Mouse (Mus musculus): Measurements from ENCODE around the gene Cep89. TPM values are rescaled to one million over a fixed set of nuclear protein-coding genes. Genes with fewer than 3 reads are reported as not detected.

Gene Cep89
- polyA plus RNA-seq, 1 experiment from 2014 or later: 41.8 TPM

DNA sequence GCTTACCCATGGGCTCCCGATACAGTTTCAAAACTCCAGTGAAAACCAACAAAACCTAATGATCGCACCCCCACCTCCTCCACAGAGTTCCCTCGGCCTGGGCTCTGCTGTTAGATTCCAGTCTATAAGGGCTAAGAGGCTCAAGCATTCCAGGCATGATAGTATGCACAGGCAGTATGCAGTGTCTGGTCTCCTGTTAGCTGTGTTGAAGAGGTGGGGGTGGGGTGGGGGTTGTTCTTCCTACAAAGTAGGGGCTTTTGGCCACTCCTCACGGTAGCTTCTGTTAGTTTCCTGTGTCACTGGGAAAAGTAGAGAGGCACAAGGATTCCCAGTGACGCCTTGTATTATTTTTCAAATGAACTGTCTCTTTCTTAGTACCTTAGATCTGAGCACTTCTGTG lies 34.6 kb upstream of the Cep89 start:
- no peak overlapping the region for H3K4me3 ChIP-seq (replicated peaks; ENCODE audit: low read length)
- no peaks in the 10 kb centered on the region for H3K4me1 ChIP-seq (ENCODE audit: control insufficient read depth, insufficient read depth, low read length)
- no peaks in the 10 kb centered on the region for H3K9me3 ChIP-seq (replicated peaks; ENCODE audit: control insufficient read depth, low read length)
- no peak for ATAC-seq (ENCODE audit: insufficient read depth, low FRiP score)
- H3K27ac ChIP-seq (ENCODE audit: low read length): no peak overlapping the region
- no peak overlapping the region for H3K9ac ChIP-seq (ENCODE audit: low read length)
- no peaks in the 10 kb centered on the region for H3K27me3 ChIP-seq (ENCODE audit: control insufficient read depth, insufficient read depth, low read length)
- no peak overlapping the region for H3K4me2 ChIP-seq (ENCODE audit: low read depth, low read length)
- 52% methylated on average over 5 of the region's 5 CpGs for WGBS
- H3K36me3 ChIP-seq (ENCODE audit: control insufficient read depth, insufficient read depth, low read length): no peaks in the 10 kb centered on the region

DNA sequence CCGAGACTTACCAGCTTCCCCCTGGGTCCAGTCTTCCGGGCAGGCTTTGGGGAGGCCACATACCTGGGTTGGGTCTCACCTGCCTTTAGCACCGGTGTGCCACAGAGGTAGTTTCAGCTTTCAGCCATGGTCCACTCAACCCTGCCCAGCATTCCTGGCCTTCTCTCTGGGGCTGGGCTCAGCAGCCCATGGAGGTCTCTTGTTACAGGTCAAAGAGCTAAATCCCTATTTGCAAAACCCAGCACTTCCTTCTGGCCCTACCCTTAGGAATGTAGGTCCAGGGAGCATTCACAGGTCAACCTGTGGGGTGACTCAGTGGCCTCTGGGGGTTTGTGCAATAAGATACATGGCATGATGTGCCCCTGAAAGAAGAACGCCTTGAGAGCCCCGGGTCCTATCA lies 34.0 kb upstream of the Cep89 start:
- Histone ChIP-seq H3K36me3 (ENCODE audit: control insufficient read depth, insufficient read depth, low read length) (no peaks in the 10 kb centered on the region), H3K4me1 (ENCODE audit: control insufficient read depth, insufficient read depth, low read length) (no peaks in the 10 kb centered on the region), H3K9ac (ENCODE audit: low read length) (no peak overlapping the region), H3K9me3 (replicated peaks; ENCODE audit: control insufficient read depth, low read length) (no peaks in the 10 kb centered on the region), H3K27me3 (ENCODE audit: control insufficient read depth, insufficient read depth, low read length) (no peaks in the 10 kb centered on the region), H3K4me3 (replicated peaks; ENCODE audit: low read length) (no peak overlapping the region), H3K4me2 (ENCODE audit: low read depth, low read length) (no peak overlapping the region), H3K27ac (ENCODE audit: low read length) (no peak overlapping the region)
- 47% methylated on average over 5 of the region's 5 CpGs for WGBS
- peak; percentile 48; the same call in 1 of the 2 replicates for ATAC-seq (ENCODE audit: insufficient read depth, low FRiP score)

DNA sequence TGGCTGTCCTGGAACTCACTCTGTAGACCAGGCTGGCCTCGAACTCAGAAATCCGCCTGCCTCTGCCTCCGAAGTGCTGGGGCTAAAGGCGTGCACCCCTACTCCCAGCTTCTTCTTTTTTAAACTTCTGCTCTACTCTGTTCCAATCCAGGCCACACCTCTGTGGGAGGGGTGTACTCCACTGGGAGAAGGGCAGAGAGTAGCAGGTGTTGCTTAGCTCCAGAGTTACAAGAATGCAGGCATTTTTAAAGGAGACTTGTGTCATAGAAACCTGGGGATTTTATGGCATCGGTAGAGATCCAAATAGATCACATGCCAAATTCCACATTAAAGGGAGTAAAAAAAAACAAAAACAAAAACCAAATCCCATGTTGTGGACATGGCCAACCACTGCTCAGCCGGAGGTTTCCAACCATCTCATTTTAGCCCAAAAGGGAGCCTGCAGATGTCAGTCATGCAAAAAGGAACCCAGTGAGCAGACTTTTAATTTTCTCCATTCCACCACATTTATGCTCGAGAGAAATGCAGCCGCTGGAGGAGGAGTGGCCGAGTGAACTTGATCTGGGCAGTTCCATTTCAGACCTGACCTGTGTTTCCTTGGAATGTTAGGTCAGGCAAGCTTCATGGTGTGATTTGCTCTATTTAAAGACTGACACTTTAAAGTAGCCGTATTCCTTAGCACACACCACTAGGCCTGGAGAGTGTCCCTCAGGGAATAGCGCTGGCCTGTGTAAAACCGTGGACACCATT lies 31.5 kb upstream of the Cep89 start:
- no peaks in the 10 kb centered on the region for H3K4me1 ChIP-seq (ENCODE audit: control insufficient read depth, insufficient read depth, low read length)
- no peak overlapping the region for H3K4me2 ChIP-seq (ENCODE audit: low read depth, low read length)
- no peaks in the 10 kb centered on the region for H3K36me3 ChIP-seq (ENCODE audit: control insufficient read depth, insufficient read depth, low read length)
- no peaks in the 10 kb centered on the region for H3K27me3 ChIP-seq (ENCODE audit: control insufficient read depth, insufficient read depth, low read length)
- no peak overlapping the region for H3K4me3 ChIP-seq (replicated peaks; ENCODE audit: low read length)
- peaks cover 5% of the 10 kb centered on the region for H3K9me3 ChIP-seq (replicated peaks; ENCODE audit: control insufficient read depth, low read length)
- WGBS: 67% methylated on average over 12 of the region's 12 CpGs
- H3K9ac ChIP-seq (ENCODE audit: low read length): no peak overlapping the region
- no peak for ATAC-seq (ENCODE audit: insufficient read depth, low FRiP score)
- no peak overlapping the region for H3K27ac ChIP-seq (ENCODE audit: low read length)

DNA sequence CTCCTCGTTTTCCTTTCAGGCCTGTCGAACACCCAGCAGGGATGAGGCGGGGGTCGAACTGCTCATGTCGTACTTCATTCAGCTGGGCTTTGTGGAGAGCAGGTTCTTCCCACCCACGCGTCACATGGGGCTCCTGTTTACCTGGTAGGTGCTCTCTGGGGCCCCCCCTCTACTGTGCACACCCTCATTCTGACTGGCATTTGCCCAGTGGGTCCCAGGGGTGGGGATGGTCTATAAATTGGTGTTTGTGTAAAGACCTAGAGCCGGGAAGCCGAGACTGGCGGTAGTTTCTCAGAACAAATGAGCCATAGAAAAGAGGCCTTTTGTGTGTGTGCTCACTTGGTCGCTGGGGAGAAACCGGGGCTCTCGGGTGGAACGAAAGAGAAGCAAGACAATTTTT lies 25.7 kb upstream of the Cep89 start:
- Histone ChIP-seq H3K4me1 (ENCODE audit: control insufficient read depth, insufficient read depth, low read length) (peaks cover 10% of the 10 kb centered on the region; the same call in 1 of the 2 replicates), H3K27ac (ENCODE audit: low read length) (0 out of 2 replicates have a peak overlapping the region, but pooled peaks have one; percentile 9), H3K9me3 (replicated peaks; ENCODE audit: control insufficient read depth, low read length) (peaks cover 5% of the 10 kb centered on the region), H3K36me3 (ENCODE audit: control insufficient read depth, insufficient read depth, low read length) (no peaks in the 10 kb centered on the region; the same call in 1 of the 2 replicates), H3K9ac (ENCODE audit: low read length) (no peak overlapping the region), H3K27me3 (ENCODE audit: control insufficient read depth, insufficient read depth, low read length) (no peaks in the 10 kb centered on the region), H3K4me2 (ENCODE audit: low read depth, low read length) (no peak overlapping the region), H3K4me3 (replicated peaks; ENCODE audit: low read length) (no peak overlapping the region)
- WGBS: 65% methylated on average over 14 of the region's 14 CpGs
- no peak for ATAC-seq (ENCODE audit: insufficient read depth, low FRiP score)

DNA sequence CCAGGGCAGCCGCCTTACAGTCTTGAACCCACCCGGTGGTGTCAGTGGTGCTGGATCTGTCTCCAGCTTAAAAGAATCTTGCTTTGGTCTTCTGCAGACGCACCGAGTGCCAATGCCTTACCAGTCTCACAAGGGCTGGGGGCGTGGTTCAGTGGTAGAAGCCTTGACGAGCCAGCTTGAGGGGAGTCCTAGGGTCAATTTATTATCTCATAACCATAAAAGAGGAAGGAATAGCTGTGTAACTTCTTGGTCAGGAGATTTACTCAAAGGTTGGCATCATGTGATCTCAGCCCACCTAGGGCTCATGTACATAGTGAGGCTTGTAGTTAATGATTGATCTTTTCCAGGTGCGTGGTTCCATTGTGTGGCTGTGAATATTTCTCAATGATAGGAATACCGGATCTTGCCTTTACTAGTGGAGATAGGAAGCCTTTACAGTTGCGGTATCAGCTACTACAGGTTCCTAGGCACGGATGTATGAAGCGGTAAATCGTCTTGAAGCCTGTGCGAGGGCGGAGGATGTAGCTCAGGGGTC lies 24.3 kb upstream of the Cep89 start:
- H3K4me3 ChIP-seq (replicated peaks; ENCODE audit: low read length): no peak overlapping the region
- H3K9me3 ChIP-seq (replicated peaks; ENCODE audit: control insufficient read depth, low read length): peaks cover 5% of the 10 kb centered on the region
- H3K27ac ChIP-seq (ENCODE audit: low read length): peak overlapping the region; percentile 86
- H3K4me2 ChIP-seq (ENCODE audit: low read depth, low read length): no peak overlapping the region
- 0 out of 2 replicates have a peak overlapping the region, but pooled peaks have one; percentile 23 for H3K9ac ChIP-seq (ENCODE audit: low read length)
- no peaks in the 10 kb centered on the region for H3K27me3 ChIP-seq (ENCODE audit: control insufficient read depth, insufficient read depth, low read length)
- WGBS: 62% methylated on average over 14 of the region's 14 CpGs
- H3K36me3 ChIP-seq (ENCODE audit: control insufficient read depth, insufficient read depth, low read length): no peaks in the 10 kb centered on the region; the same call in 1 of the 2 replicates
- peak; percentile 83 for ATAC-seq (ENCODE audit: insufficient read depth, low FRiP score)
- H3K4me1 ChIP-seq (ENCODE audit: control insufficient read depth, insufficient read depth, low read length): peaks cover 10% of the 10 kb centered on the region; the same call in 1 of the 2 replicates

DNA sequence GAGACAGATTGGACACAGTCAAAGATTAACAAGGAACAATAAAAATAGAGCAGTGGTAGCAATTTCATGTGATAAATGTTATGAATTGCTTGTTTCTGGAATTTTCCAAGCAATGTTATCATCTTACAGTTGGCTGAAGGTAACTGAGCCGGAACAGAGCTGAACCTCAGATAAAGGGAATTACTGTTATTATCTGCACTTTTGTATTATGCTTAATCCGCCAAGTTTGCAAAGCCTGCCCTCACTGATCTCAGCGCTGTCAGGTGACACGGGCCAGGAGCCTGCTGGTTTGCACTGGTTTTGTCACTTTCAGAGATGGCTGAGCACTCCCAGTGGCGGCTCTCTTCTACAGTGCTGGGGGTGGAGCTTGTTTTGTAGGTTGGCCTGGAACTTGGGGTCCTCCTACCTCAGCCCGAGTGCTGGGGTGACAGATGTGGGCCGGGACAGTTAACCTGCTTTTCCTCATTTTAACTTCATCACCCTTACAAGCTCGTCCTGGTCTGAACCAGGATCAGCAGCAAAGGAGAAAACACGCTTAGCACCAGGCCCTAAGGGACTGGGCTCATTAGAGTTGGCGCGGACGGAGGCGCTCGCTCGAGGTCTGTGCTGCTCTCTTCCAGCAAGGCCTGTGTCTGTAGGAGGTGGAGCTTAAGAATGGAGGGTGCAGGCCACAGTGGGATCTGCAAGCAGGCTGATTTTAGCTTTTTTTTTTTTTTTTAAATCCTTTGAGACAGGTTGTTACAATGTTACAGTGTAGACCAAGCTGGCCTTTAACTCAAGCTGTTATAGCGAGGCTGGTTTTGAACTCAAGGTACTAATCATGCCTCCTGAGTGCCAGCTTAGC lies 23.5 kb upstream of the Cep89 start:
- H3K4me2 ChIP-seq (ENCODE audit: low read depth, low read length): no peak overlapping the region
- H3K27ac ChIP-seq (ENCODE audit: low read length): peak overlapping the region; percentile 78
- peaks cover 5% of the 10 kb centered on the region for H3K9me3 ChIP-seq (replicated peaks; ENCODE audit: control insufficient read depth, low read length)
- no peak overlapping the region for H3K4me3 ChIP-seq (replicated peaks; ENCODE audit: low read length)
- peak; percentile 74 for ATAC-seq (ENCODE audit: insufficient read depth, low FRiP score)
- no peak overlapping the region for H3K9ac ChIP-seq (ENCODE audit: low read length)
- H3K4me1 ChIP-seq (ENCODE audit: control insufficient read depth, insufficient read depth, low read length): peaks cover 10% of the 10 kb centered on the region; the same call in 1 of the 2 replicates
- no peaks in the 10 kb centered on the region; the same call in 1 of the 2 replicates for H3K36me3 ChIP-seq (ENCODE audit: control insufficient read depth, insufficient read depth, low read length)
- H3K27me3 ChIP-seq (ENCODE audit: control insufficient read depth, insufficient read depth, low read length): no peaks in the 10 kb centered on the region
- WGBS: 52% methylated on average over 16 of the region's 16 CpGs

DNA sequence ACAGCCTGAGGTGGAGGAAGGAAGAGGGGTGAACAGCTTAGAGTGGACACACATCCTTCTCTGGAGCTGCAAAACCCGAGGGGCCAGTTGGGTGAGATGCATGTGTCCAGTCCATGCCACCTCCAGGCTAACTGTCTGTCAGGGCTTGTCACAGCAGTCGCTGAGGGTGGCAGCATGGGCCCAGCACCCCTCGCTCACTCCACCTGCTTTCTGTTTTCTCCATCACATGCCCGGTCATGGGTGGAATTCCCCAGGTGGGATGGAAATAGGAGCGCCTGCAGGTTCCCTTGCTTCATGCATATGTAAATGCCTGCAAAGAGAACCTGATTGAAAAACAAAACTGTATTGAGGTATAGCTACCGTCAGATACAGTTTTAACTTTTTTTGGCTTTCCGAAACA lies 22.6 kb upstream of the Cep89 start:
- no peak for ATAC-seq (ENCODE audit: insufficient read depth, low FRiP score)
- Histone ChIP-seq H3K4me1 (ENCODE audit: control insufficient read depth, insufficient read depth, low read length) (peaks cover 10% of the 10 kb centered on the region; the same call in 1 of the 2 replicates), H3K9ac (ENCODE audit: low read length) (no peak overlapping the region), H3K27ac (ENCODE audit: low read length) (no peak overlapping the region), H3K4me2 (ENCODE audit: low read depth, low read length) (no peak overlapping the region), H3K4me3 (replicated peaks; ENCODE audit: low read length) (no peak overlapping the region), H3K27me3 (ENCODE audit: control insufficient read depth, insufficient read depth, low read length) (no peaks in the 10 kb centered on the region), H3K9me3 (replicated peaks; ENCODE audit: control insufficient read depth, low read length) (no peaks in the 10 kb centered on the region), H3K36me3 (ENCODE audit: control insufficient read depth, insufficient read depth, low read length) (no peaks in the 10 kb centered on the region; the same call in 1 of the 2 replicates)
- 82% methylated on average over 7 of the region's 7 CpGs for WGBS

DNA sequence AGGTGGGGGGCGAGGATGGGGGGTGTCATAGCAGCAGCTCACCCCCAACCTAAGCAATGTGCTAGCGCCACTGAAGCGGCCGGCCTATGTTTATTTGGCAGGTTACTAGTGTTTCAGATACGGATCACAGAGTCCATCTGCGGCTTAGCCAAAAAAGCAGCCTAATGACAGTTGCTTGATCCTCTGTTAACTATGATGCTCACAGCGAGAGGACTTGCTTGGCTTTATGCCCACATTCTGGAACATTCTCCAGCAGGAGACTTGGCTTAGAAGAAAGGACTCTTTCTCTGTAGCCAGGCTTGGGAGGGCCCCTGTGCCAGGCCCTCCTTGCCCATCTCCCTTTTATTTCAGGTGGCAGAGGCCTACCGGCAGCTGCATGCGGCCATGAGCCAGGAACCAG lies 20.2 kb upstream of the Cep89 start:
- Histone ChIP-seq H3K27me3 (ENCODE audit: control insufficient read depth, insufficient read depth, low read length) (no peaks in the 10 kb centered on the region), H3K9ac (ENCODE audit: low read length) (no peak overlapping the region), H3K27ac (ENCODE audit: low read length) (no peak overlapping the region), H3K9me3 (replicated peaks; ENCODE audit: control insufficient read depth, low read length) (no peaks in the 10 kb centered on the region), H3K36me3 (ENCODE audit: control insufficient read depth, insufficient read depth, low read length) (no peaks in the 10 kb centered on the region; the same call in 1 of the 2 replicates), H3K4me3 (replicated peaks; ENCODE audit: low read length) (no peak overlapping the region), H3K4me2 (ENCODE audit: low read depth, low read length) (no peak overlapping the region), H3K4me1 (ENCODE audit: control insufficient read depth, insufficient read depth, low read length) (peaks cover 15% of the 10 kb centered on the region; the same call in 1 of the 2 replicates)
- 69% methylated on average over 9 of the region's 9 CpGs for WGBS
- ATAC-seq (ENCODE audit: insufficient read depth, low FRiP score): no peak

Data from stomach, embryonic 16.5 days (tissue).